Mouse (Mus musculus) limb, embryonic 12.5 days (tissue): Measurements from ENCODE around the gene Csn1s2b. TPM values are rescaled to one million over a fixed set of nuclear protein-coding genes. Genes with fewer than 3 reads are reported as not detected.

Experiments
- polyA plus RNA-seq: library from polyadenylated mRNA; unstranded; fragments of >200 nt; fragmentation: Nextera tagmentation; extraction: Ambion mirVana; gene quantifications from 2 replicates; pipeline ENCODE4 v1.2.1, GENCODE M21; 2016

Gene Csn1s2b
- polyA plus RNA-seq, 1 experiment from 2014 or later: not detected

Other genes with a start within 250 kb of the Csn1s2b start
- not detected in 2 replicates for gene Sult1d1, start 239.1 kb upstream of the Csn1s2b start, polyA plus RNA-seq
- not detected in 2 replicates for gene Sult1e1, start 216.5 kb upstream of the Csn1s2b start, polyA plus RNA-seq
- not detected in 2 replicates for gene Csn1s1, start 141.9 kb upstream of the Csn1s2b start, polyA plus RNA-seq
- not detected in 2 replicates for gene Csn2, start 108.5 kb upstream of the Csn1s2b start, polyA plus RNA-seq
- not detected in 2 replicates for gene Csn1s2a, start 33.5 kb upstream of the Csn1s2b start, polyA plus RNA-seq
- gene Prr27, start 17.6 kb downstream of the Csn1s2b start, polyA plus RNA-seq: not detected in 2 replicates
- gene Odam, start 76.9 kb downstream of the Csn1s2b start, polyA plus RNA-seq: not detected in 2 replicates
- not detected in 2 replicates for gene Csn3, start 117.5 kb downstream of the Csn1s2b start, polyA plus RNA-seq
- not detected in 2 replicates for gene 2310003L06Rik, start 161.4 kb downstream of the Csn1s2b start, polyA plus RNA-seq
- not detected in 2 replicates for gene Gm28434, start 161.4 kb downstream of the Csn1s2b start, polyA plus RNA-seq
- not detected in 2 replicates for gene Cabs1, start 171.4 kb downstream of the Csn1s2b start, polyA plus RNA-seq
- gene Smr3a, start 194.5 kb downstream of the Csn1s2b start, polyA plus RNA-seq: not detected in 2 replicates